Mouse (Mus musculus) layer of hippocampus, adult 18-20 months (tissue): ENCODE data around the gene Hist1h2bg. TPM values are rescaled to one million over a fixed set of nuclear protein-coding genes. Genes with fewer than 3 reads are reported as not detected.
"Not testable (repeated sequence)": the region's sequence is repeated elsewhere in the genome, so short reads cannot be mapped to it uniquely, and the experiment has no call there.

Source experiments
- DNase-seq, 2 experiments: peaks; one replicate each; pipeline ENCODE4 v3.0.0; 2022; ENCODE audit warnings: low spot score in 2 of 2
- total RNA-seq, 2 experiments: library from RNA; stranded (reverse); gene quantifications; 2 replicates each; pipeline ENCODE4 v1.2.3; 2021

Gene Hist1h2bg
- total RNA-seq, 2 experiments from 2014 or later = 58.3 to 66.2 TPM

DNA sequence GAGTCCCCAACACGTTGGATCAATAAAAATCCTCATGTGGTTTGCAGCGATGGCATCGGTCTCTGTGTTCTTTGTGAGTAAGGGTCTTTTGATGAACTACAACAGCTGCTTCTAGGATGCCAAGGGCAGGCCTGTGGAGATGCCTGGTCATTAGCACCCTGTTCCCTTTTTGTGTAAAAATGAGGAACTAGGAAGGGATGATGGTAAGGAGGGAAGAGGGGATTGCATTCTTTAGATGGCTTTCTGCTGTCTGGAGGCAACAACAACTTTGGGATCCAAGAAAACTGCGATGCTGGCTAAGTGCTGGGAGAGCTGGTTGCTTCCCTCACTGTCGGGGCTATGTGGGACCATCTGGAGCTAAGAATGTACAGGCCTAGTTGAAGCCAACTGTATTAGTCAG lies 32.9 kb upstream of the Hist1h2bg start:
- DNase-seq = no peak

GRCm38 (mm10) chr13:23539821-23540220 lies 31.4 kb upstream of the Hist1h2bg start:
- DNase-seq = not testable (repeated sequence)

GRCm38 (mm10) chr13:23541497-23541896 lies 29.7 kb upstream of the Hist1h2bg start:
- no peak for DNase-seq

- DNase-seq = not testable (repeated sequence)
Observed at GRCm38 (mm10) chr13:23542225-23542980, 28.8 kb upstream of the Hist1h2bg start.

DNA sequence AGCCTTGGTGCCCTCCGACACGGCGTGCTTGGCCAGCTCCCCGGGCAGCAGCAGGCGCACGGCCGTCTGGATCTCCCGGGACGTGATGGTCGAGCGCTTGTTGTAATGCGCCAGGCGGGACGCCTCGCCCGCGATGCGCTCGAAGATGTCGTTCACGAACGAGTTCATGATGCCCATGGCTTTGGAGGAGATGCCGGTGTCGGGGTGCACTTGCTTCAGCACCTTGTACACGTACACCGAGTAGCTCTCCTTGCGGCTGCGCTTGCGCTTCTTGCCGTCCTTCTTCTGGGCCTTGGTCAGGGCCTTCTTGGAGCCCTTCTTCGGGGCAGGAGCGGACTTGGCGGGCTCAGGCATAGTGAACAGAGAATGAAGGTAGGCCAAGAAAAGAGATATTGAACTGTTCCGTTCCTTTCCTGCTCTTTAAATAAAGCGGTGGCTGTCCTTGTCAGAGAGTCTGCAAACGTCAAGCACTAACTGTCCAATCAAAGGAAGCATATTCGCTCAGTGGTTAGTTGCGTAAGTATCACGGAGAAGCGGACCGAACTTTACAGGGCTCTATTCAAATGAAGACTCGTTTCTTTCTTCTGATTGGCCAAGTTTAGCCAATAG lies 28.1 kb upstream of the Hist1h2bg start, which contains the start of gene Hist1h2bh:
TSS of gene Hist1h2bh (minus strand) at position 394 of the 609 bp plus-strand sequence.
- DNase-seq = peak; percentile 56 to 86

DNA sequence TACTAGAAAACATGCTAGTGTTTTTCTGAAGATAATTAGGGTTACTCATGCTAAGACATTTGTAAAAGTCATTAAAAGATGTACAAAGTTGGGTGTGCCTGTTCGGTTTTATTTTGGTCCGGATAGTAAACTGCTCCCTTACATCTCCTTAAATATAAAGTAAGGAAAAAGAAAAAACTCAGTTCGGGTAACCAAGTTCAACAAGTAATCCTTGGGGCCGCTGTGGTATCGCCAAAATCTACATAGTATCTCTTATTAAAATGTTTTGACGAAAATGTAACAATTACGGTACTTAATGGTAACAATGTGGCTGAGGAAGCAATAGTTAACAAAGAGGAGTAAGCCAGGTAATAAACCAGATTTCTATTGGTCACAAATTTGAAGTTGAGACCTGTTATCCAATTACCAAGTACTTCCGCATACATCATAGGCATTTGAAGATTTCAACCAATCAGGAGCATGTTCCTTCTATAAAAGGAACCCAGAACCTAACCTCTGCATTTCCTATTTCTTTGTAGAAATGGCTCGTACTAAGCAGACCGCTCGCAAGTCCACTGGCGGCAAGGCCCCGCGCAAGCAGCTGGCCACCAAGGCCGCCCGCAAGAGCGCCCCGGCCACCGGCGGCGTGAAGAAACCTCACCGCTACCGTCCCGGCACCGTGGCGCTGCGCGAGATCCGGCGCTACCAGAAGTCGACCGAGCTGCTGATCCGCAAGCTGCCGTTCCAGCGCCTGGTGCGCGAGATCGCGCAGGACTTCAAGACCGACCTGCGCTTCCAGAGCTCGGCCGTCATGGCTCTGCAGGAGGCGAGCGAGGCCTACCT lies 27.0 kb upstream of the Hist1h2bg start, which contains the start of gene Hist1h3f:
TSS of gene Hist1h3f (plus strand) at position 88 of the 822 bp plus-strand sequence.
- DNase-seq = peak; percentile 69 to 91

GRCm38 (mm10) chr13:23544787-23545120 lies 26.4 kb upstream of the Hist1h2bg start:
- DNase-seq = not testable (repeated sequence)

- no peak for DNase-seq
Observed at GRCm38 (mm10) chr13:23546694-23547093, 24.5 kb upstream of the Hist1h2bg start.

- no peak for DNase-seq
Observed at GRCm38 (mm10) chr13:23550761-23551145, 20.4 kb upstream of the Hist1h2bg start.

DNA sequence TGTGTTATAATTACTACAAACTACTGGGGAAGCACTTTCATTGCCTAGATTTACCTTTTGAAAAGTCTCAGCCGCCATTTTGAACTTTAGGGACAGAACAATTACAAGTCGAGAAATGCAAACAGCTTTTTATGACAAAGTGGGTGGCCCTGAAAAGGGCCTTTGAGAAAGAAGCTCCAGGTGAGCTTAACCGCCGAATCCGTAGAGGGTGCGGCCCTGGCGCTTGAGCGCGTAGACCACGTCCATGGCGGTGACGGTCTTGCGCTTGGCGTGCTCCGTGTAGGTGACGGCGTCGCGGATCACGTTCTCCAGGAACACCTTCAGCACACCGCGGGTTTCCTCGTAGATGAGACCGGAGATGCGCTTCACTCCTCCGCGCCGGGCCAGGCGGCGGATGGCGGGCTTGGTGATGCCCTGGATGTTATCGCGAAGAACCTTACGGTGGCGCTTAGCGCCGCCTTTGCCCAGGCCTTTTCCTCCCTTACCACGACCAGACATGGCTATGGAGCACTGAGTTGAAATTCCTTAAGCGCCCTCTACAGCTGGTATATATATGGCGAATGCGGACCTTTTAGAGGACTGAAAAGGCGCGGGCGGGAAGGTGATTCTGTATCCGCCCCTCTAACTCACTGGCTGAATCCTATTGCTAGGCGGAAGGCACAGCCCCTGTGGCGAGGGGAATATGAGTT lies 19.9 kb upstream of the Hist1h2bg start, which contains the start of gene Hist1h4f:
TSS of gene Hist1h4f (minus strand) at position 503 of the 689 bp plus-strand sequence.
- DNase-seq = peak; percentile 90 to 95

- no peak for DNase-seq
Observed at GRCm38 (mm10) chr13:23551931-23552914, 19.0 kb upstream of the Hist1h2bg start.

DNA sequence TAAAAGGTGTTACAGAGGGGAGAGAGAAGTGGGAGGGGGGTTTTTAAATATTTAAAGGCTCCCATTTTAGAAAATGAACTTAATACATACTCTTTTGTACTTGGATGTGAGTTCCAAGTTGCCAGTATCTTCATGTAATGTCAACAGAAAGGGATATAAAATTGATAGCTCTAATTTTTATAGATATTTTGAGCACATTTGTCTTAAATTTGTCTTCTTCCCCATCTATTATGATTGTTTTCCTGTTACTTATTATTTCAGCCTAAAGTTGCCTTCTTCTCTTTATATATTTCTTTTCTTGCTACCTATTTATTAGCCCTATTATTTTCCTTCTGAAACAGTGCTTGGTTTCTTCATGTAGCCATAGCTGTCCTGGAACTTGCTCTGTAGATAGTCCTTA lies 18.2 kb upstream of the Hist1h2bg start, which contains the start of gene Hist1h1d:
TSS of gene Hist1h1d (plus strand) at position 301 of the 400 bp plus-strand sequence.
- DNase-seq = no peak

DNA sequence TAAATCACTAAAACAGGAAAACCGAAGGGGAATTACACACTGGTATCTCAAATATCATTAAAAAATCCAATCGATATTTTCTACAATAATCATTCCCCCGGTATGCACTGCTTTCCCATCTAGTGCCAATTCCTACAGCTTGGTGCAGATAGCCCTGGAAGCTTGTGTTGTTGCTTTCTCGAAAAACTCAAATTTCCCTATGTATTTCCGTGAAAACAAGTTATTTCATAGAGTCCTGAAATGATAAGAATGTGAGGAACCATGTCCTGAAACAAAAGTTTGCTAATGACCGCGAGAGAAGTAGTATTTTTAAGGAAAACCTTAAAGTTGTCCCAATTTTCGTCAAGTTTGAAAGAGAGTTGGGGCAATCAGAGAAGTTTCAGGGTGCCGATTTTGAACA lies 16.8 kb upstream of the Hist1h2bg start:
- DNase-seq = no peak

DNA sequence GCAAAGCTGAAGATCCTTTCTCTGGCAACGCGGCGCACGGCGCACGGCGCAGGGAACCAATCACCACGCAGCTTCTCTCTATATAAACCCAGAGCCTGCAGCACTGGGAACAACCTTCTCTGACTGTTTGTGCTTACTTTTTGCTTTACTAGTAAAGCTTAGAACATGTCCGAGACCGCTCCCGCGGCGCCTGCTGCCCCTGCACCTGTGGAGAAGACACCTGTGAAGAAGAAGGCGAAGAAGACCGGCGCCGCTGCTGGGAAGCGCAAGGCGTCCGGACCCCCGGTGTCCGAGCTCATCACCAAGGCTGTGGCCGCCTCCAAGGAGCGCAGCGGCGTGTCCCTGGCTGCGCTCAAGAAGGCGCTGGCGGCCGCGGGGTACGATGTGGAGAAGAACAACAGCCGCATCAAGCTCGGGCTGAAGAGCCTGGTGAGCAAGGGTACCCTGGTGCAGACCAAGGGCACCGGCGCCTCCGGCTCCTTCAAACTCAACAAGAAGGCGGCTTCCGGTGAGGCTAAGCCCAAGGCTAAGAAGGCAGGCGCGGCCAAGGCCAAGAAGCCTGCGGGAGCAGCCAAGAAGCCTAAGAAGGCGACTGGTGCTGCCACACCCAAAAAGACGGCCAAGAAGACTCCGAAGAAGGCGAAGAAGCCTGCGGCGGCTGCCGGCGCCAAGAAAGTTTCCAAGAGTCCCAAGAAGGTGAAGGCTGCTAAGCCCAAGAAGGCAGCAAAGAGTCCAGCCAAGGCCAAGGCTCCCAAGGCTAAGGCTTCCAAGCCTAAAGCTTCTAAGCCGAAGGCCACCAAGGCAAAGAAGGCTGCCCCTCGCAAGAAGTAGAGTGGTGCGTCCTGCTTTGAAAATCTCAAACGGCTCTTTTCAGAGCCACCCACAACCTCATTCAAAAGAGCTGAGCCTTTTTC lies 16.0 kb upstream of the Hist1h2bg start:
- DNase-seq = peak; percentile 73 to 90

GRCm38 (mm10) chr13:23555839-23556416 lies 15.3 kb upstream of the Hist1h2bg start:
- peak; percentile 73 to 90 for DNase-seq

DNA sequence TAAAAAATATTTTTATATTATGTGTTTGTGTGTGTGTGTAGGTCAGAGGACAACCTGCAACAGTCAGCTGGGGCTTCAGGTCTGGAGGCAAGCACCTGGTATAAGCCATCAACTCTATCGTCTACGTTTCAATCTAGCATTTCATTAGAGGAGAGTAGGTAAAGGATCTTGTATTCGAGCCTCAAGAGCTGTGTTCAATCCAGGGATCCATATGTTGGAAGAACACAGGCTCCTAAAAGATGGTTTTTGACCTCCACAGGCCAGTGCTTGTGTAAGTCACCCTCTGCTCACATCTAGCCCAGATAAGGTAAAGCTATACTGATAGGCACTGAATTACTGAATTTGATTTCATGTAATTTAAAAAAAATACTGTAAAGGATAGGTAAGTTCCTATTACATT lies 14.3 kb upstream of the Hist1h2bg start:
- DNase-seq = no peak

DNA sequence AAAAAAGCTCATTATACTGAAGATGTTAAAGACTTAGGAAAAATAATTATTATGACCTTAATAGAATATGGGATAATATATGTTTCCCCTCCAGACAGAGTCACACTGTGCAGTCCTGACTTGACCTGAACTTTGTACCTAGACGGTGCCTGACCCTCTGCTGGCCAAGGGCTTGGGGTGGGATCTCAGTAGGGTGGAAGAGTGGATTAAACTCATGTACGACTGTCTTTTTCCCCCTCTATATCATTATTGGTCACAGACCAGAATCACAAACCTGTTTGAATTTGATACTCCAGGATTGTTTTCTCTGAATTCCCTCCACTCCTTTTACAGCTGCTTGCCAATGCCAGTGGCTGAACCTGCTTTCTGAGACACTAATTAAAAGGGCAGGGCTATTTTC lies 10.5 kb upstream of the Hist1h2bg start:
- not testable (repeated sequence) for DNase-seq

DNA sequence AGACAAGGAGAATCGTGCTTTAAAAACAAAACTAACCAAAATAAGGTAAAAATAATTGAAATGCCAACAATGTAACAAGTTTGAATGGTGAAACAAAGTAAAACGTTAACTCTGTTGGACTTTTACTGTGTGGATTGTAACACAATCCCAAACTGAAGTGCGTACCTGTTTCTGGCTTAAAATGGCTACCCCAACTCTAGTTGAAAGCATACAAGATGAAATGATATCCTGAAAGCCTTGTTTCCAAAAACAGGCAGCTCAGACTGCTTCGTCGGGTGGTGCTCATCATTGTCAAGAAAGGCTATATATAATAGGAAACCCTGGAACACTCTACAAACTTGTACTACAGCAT lies 9.7 kb upstream of the Hist1h2bg start:
- DNase-seq = not testable (repeated sequence)
